Mouse (Mus musculus) adrenal gland, adult 8-10 months (tissue): ENCODE measurements around the gene Slc10a3. TPM values are rescaled to one million over a fixed set of nuclear protein-coding genes. Genes with fewer than 3 reads are reported as not detected.

Experiments
- total RNA-seq, 4 experiments: library from RNA; stranded (reverse); gene quantifications; 2 replicates each; pipeline ENCODE4 v1.2.4; 2022

The Slc10a3 gene
- total RNA-seq, 4 experiments from 2014 or later, result 22.6 to 29.6 (median 26.1) TPM

Other genes with a start within 250 kb of the Slc10a3 start
- not detected for gene Opn1mw, start 245.9 kb downstream of the Slc10a3 start, total RNA-seq
- gene Mecp2, start 238.0 kb downstream of the Slc10a3 start, total RNA-seq, result 10 to 100 TPM; 37.8 to 56.5 (median 46.9) TPM
- gene Tex28, start 205.5 kb downstream of the Slc10a3 start, total RNA-seq, result not detected
- gene Tktl1, start 196.1 kb downstream of the Slc10a3 start, total RNA-seq, result not detected
- 100 to 1,000 TPM; 133 to 200 (median 168) TPM for gene Flna, start 123.5 kb downstream of the Slc10a3 start, total RNA-seq
- gene Emd, start 118.7 kb downstream of the Slc10a3 start, total RNA-seq, result 10 to 100 TPM; 47.9 to 68.8 (median 57.1) TPM
- gene Rpl10, start 102.5 kb downstream of the Slc10a3 start, total RNA-seq, result 100 to 1,000 TPM; 315 to 542 (median 416) TPM
- 100 to 1,000 TPM in 2 of 4 experiments, 10 to 100 TPM in 2; 82.9 to 124 (median 103) TPM for gene Taz, start 91.4 kb downstream of the Slc10a3 start, total RNA-seq
- gene Dnase1l1, start 91.0 kb downstream of the Slc10a3 start, total RNA-seq, result 10 to 100 TPM; 16.3 to 28.6 (median 21.8) TPM
- 100 to 1,000 TPM; 246 to 263 (median 258) TPM for gene Atp6ap1, start 76.3 kb downstream of the Slc10a3 start, total RNA-seq
- gene Gdi1, start 68.4 kb downstream of the Slc10a3 start, total RNA-seq, result 100 to 1,000 TPM; 219 to 342 (median 266) TPM
- 10 to 100 TPM; 62.3 to 82.0 (median 71.6) TPM for gene Fam50a, start 60.3 kb downstream of the Slc10a3 start, total RNA-seq
- 10 to 100 TPM in 3 of 4 experiments, 1 to 10 TPM in 1; 7.2 to 29.6 (median 19.1) TPM for gene Plxna3, start 44.3 kb downstream of the Slc10a3 start, total RNA-seq
- gene Lage3, start 19.7 kb downstream of the Slc10a3 start, total RNA-seq, result 10 to 100 TPM; 50.0 to 63.9 (median 53.6) TPM
- 10 to 100 TPM; 65.7 to 68.0 (median 66.7) TPM for gene Ubl4a, start 131 bp downstream of the Slc10a3 start, total RNA-seq
- 10 to 100 TPM; 25.4 to 44.8 (median 33.5) TPM for gene Fam3a, start 19.9 kb upstream of the Slc10a3 start, total RNA-seq
- gene Ikbkg, start 19.9 kb upstream of the Slc10a3 start, total RNA-seq, result 100 to 1,000 TPM in 2 of 4 experiments, 10 to 100 TPM in 2; 68.7 to 107 (median 88.8) TPM
- 100 to 1,000 TPM; 190 to 204 (median 198) TPM for gene G6pdx, start 55.8 kb upstream of the Slc10a3 start, total RNA-seq
- gene Gm6880, start 108.0 kb upstream of the Slc10a3 start, total RNA-seq, result not detected
- not detected for gene Olfr1326-ps1, start 201.5 kb upstream of the Slc10a3 start, total RNA-seq
- gene Olfr1325, start 219.3 kb upstream of the Slc10a3 start, total RNA-seq, result not detected